Mouse (Mus musculus) heart, embryonic 14.5 days (tissue): Measurements from ENCODE around the gene 9330182L06Rik. TPM values are rescaled to one million over a fixed set of nuclear protein-coding genes. Genes with fewer than 3 reads are reported as not detected.

Source experiments
- ATAC-seq: fragments of 200-750 bp; cut with Nextera tagmentation; 2 replicates; pipeline ENCODE4 v1.8.0; 2017; ENCODE audit warnings: low read depth, moderate TSS enrichment; ENCODE audit not compliant: insufficient number of reproducible peaks, insufficient read depth, low FRiP score
- H3K27ac ChIP-seq, 2 experiments: fragments of 200-500 bp in 1 of 2; fragments of 300-500 bp in 1 of 2; sonication (generic) in 1 of 2; replicated peaks in 1 of 2; 2 replicates each; pipeline ENCODE4 v1.5.1; 2012 to 2014; ENCODE audit warnings: low read depth in 2 of 2, low read length in 2 of 2, control low read depth in 1 of 2, mild to moderate bottlenecking in 1 of 2, mixed read lengths in 1 of 2; ENCODE audit not compliant: control insufficient read depth in 1 of 2, insufficient read depth in 1 of 2
- H3K27me3 ChIP-seq: fragments of 300-500 bp; sonication (generic); 2 replicates; pipeline ENCODE4 v1.6.1; 2014; ENCODE audit warnings: mild to moderate bottlenecking, low read length, control low read depth; ENCODE audit not compliant: control insufficient read depth, insufficient read depth
- H3K36me3 ChIP-seq: fragments of 300-500 bp; sonication (generic); 2 replicates; pipeline ENCODE4 v1.6.1; 2014; ENCODE audit warnings: mild to moderate bottlenecking, control low read depth, low read length, mixed read lengths; ENCODE audit not compliant: control insufficient read depth, insufficient read depth
- H3K4me1 ChIP-seq, 2 experiments: fragments of 200-500 bp in 1 of 2; fragments of 300-500 bp in 1 of 2; sonication (generic) in 1 of 2; 2 replicates each; pipeline ENCODE4 v1.6.1; 2012 to 2014; ENCODE audit warnings: low read length in 2 of 2, control low read depth in 1 of 2, mixed read lengths in 1 of 2; ENCODE audit not compliant: control insufficient read depth in 2 of 2, insufficient read depth in 2 of 2
- H3K4me2 ChIP-seq: fragments of 300-500 bp; sonication (generic); 2 replicates; pipeline ENCODE4 v1.6.1; 2014; ENCODE audit warnings: mild to moderate bottlenecking, low read length
- H3K4me3 ChIP-seq, 2 experiments: fragments of 200-500 bp in 1 of 2; fragments of 300-500 bp in 1 of 2; sonication (generic) in 1 of 2; 2 replicates each; pipeline ENCODE4 v1.5.1; 2012 to 2014; ENCODE audit warnings: low read length in 2 of 2, mild to moderate bottlenecking in 2 of 2, control low read depth in 1 of 2, low read depth in 1 of 2, moderate library complexity in 1 of 2; ENCODE audit not compliant: control insufficient read depth in 1 of 2, insufficient read depth in 1 of 2
- H3K9ac ChIP-seq: fragments of 300-500 bp; sonication (generic); 2 replicates; pipeline ENCODE4 v1.6.1; 2014; ENCODE audit warnings: mild to moderate bottlenecking, low read length
- H3K9me3 ChIP-seq: fragments of 300-500 bp; sonication (generic); 2 replicates; pipeline ENCODE4 v1.6.1; 2016; ENCODE audit warnings: low read length, control low read depth; ENCODE audit not compliant: control insufficient read depth
- WGBS: fragments of 180-500 bp; shearing (Covaris S2); extraction: QIAGEN DNeasy Blood & Tissue Kit; methylation state at CpG from one replicate; pipeline ENCODE4 v1.1.7; 2014; 5-methylcytosine and 5-hydroxymethylcytosine counted together
- polyA plus RNA-seq: library from polyadenylated mRNA; unstranded; fragments of >200 nt; fragmentation: Nextera tagmentation; extraction: Ambion mirVana; gene quantifications from 2 replicates; pipeline ENCODE4 v1.2.1, GENCODE M21; 2014

The 9330182L06Rik gene
- polyA plus RNA-seq, 1 experiment from 2014 or later: 2.4 TPM

- H3K27ac ChIP-seq: no peak overlapping the region
- ATAC-seq: no peak
- H3K9ac ChIP-seq: no peak overlapping the region
- H3K36me3 ChIP-seq: no peaks in the 10 kb centered on the region
- no peak overlapping the region for H3K4me3 ChIP-seq
- no peaks in the 10 kb centered on the region for H3K9me3 ChIP-seq
- H3K4me2 ChIP-seq: no peak overlapping the region
- no peaks in the 10 kb centered on the region for H3K27me3 ChIP-seq
- H3K4me1 ChIP-seq: no peaks in the 10 kb centered on the region
Observed at GRCm38 (mm10) chr5:9296550-9296928, 30.6 kb downstream of the 9330182L06Rik start.

GRCm38 (mm10) chr5:9326863-9327262 lies 60.9 kb downstream of the 9330182L06Rik start:
- Histone ChIP-seq H3K4me1 (no peaks in the 10 kb centered on the region), H3K27ac (no peak overlapping the region), H3K4me3 (no peak overlapping the region), H3K27me3 (no peaks in the 10 kb centered on the region), H3K4me2 (no peak overlapping the region), H3K9ac (no peak overlapping the region), H3K36me3 (no peaks in the 10 kb centered on the region), H3K9me3 (no peaks in the 10 kb centered on the region)
- ATAC-seq: no peak
- WGBS: 43% methylated on average over 1 of the region's 1 CpGs

- no peak overlapping the region for H3K9ac ChIP-seq
- 73% methylated on average over 1 of the region's 1 CpGs for WGBS
Observed at GRCm38 (mm10) chr5:9327528-9327927, 61.6 kb downstream of the 9330182L06Rik start.

GRCm38 (mm10) chr5:9338756-9339510 lies 73.0 kb downstream of the 9330182L06Rik start:
- WGBS: 72% methylated on average over 7 of the region's 7 CpGs
- no peak for ATAC-seq
- Histone ChIP-seq H3K27me3 (no peaks in the 10 kb centered on the region), H3K9ac (no peak overlapping the region), H3K4me3 (no peak overlapping the region), H3K27ac (no peak overlapping the region), H3K9me3 (no peaks in the 10 kb centered on the region), H3K4me1 (no peaks in the 10 kb centered on the region), H3K4me2 (no peak overlapping the region), H3K36me3 (no peaks in the 10 kb centered on the region)

More at GRCm38 (mm10) chr5:9327528-9327927, 61.6 kb downstream of the 9330182L06Rik start:
- no peak for ATAC-seq
- Histone ChIP-seq H3K27me3 (no peaks in the 10 kb centered on the region), H3K4me3 (no peak overlapping the region), H3K9me3 (no peaks in the 10 kb centered on the region), H3K4me1 (no peaks in the 10 kb centered on the region), H3K4me2 (no peak overlapping the region), H3K27ac (no peak overlapping the region), H3K36me3 (no peaks in the 10 kb centered on the region)

DNA sequence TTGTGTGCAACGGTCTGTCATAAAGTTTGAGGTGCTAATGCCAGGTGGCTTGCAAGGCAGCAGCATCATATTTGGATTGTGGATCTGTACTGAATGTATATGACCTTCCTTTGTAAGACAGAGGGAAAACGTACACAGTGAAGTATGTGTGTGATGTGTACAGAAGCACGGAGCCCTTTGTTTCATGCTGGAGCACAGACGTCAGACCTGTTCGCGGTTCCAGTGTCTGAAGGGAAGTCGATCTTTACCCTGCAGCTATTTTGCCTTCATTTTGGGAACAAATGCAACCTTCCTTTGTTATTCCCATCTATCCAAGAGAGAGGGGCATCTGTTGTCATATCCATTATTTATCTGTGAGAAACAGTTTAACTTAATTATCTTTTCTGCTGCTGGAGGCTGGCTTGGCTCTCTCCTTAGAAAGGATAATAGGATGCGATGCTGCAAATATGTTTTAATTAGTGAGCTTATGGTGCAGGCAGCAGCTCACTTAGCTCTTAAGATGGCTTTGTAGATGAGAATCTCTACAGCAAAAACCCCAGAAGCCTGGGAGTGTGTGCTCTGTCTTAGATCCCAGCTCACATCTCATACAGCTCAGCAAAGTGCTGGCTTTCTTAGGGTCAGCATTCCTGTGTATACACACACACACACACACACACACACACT lies 73.7 kb downstream of the 9330182L06Rik start:
- H3K36me3 ChIP-seq: no peaks in the 10 kb centered on the region
- no peak overlapping the region for H3K4me3 ChIP-seq
- H3K9me3 ChIP-seq: no peaks in the 10 kb centered on the region
- 85% methylated on average over 8 of the region's 8 CpGs for WGBS
- H3K27me3 ChIP-seq: no peaks in the 10 kb centered on the region
- no peak overlapping the region for H3K9ac ChIP-seq
- H3K4me1 ChIP-seq: no peaks in the 10 kb centered on the region
- no peak for ATAC-seq
- H3K27ac ChIP-seq: no peak overlapping the region
- no peak overlapping the region for H3K4me2 ChIP-seq

- H3K4me2 ChIP-seq: no peak overlapping the region
- no peak for ATAC-seq
- no peak overlapping the region for H3K4me3 ChIP-seq
- H3K9ac ChIP-seq: no peak overlapping the region
- H3K9me3 ChIP-seq: no peaks in the 10 kb centered on the region
- H3K4me1 ChIP-seq: no peaks in the 10 kb centered on the region
- H3K36me3 ChIP-seq: no peaks in the 10 kb centered on the region
- no peaks in the 10 kb centered on the region for H3K27me3 ChIP-seq
- 81% methylated on average over 5 of the region's 5 CpGs for WGBS
- H3K27ac ChIP-seq: no peak overlapping the region
Observed at GRCm38 (mm10) chr5:9344581-9344980, 78.7 kb downstream of the 9330182L06Rik start.

DNA sequence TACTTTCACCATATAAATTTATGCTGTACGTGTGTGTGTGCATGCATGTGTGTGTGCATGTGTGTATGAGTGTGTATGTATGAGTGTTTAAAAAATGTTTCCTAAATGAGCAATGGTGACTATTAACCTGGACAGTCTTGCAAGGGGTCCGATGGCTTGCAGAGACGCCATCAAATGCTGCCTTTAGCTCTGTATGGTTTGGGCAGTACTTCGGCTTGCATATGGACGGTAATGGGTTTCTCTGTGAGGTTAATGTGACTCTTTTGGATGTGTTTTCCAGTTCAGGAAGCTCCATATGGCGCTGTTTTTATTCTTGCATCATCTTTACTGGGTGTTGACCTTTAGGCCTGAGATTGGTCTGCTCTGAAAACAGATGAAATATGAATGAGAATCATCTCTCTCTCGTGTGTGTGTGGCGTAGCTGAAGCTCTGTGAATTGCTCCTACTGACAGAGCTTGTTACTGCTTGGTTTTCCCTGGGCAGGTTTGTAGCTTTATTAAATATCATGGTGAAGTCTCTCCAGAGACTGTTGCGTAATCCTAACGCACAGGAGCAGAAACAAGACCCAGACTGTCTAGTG lies 79.2 kb downstream of the 9330182L06Rik start:
- Histone ChIP-seq H3K36me3 (no peaks in the 10 kb centered on the region), H3K4me3 (no peak overlapping the region), H3K27me3 (no peaks in the 10 kb centered on the region), H3K27ac (no peak overlapping the region), H3K4me2 (no peak overlapping the region), H3K9me3 (no peaks in the 10 kb centered on the region), H3K9ac (no peak overlapping the region), H3K4me1 (no peaks in the 10 kb centered on the region)
- no peak for ATAC-seq
- WGBS: 81% methylated on average over 10 of the region's 10 CpGs
